Mouse (Mus musculus): ENCODE measurements around the gene Nek3.

DNA sequence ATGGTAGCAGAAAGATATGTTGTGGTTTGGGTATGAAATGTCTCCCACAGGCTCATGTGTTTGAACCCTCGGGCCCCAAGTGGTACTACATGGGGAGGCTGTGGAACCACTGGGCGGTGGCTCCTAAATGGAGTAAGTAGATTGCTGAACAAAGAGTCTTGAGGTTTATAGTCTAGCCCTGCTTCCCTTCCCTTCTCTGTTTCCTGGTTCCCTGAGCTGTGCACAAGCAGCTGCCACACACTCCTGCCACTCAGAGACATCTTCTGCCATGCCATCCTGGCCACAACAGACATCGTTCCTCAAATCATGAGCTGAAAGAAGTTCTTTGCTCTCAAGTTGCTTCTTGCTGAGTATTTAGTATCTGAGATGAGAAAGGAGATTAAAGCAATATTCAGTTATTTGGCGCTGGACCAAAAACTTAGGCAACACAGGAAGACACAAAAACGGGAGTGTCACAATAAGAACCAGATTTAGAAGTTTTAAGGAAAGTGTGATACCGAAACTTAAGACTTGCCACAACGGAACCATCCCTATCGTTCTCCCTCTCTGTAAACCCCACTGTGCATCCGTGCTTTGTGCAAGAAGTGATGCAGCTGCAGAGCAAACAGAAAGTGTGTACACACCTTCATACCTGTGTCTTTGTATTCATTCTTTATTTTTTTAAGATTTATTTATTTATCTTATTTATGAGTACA lies 86.8 kb downstream of the Nek3 start:
- TF ChIP-seq CTCF (conservative IDR thresholded peaks at IDR 0.05; ENCODE audit: low read length) (no peak), POU5F1 (IDR thresholded peaks at IDR 0.05; ENCODE audit: borderline replicate concordance, low read length) (no peak), NANOG (IDR thresholded peaks at IDR 0.05; ENCODE audit: borderline replicate concordance, low read length) (no peak)

Measured in E14TG2a.4 (cell line).